Mouse (Mus musculus) liver, embryonic 14.5 days (tissue): ENCODE data around the gene Calhm2.

Source experiments
- CTCF ChIP-seq: IDR thresholded peaks from 2 replicates; pipeline ENCODE4 v1.5.1; 2016; ENCODE audit warnings: antibody characterized with exemption, low read depth, control low read depth
- EP300 ChIP-seq: IDR thresholded peaks from 2 replicates; pipeline ENCODE4 v1.6.1; 2016; ENCODE audit warnings: antibody characterized with exemption, low read depth

GRCm38 (mm10) chr19:47057684-47058083 is 80.4 kb downstream of the Calhm2 start:
- TF ChIP-seq CTCF = no peak
- no peak for TF ChIP-seq EP300
